Mouse (Mus musculus) cerebellum, postnatal 36 days (tissue): ENCODE results near the gene Dcun1d2.
A peak's percentile ranks its signal among the peaks of the same experiment; 100 is the strongest.

Source experiments
- DNase-seq, 2 experiments: peaks; one replicate each; pipeline ENCODE4 v3.0.0; 2021 to 2022; ENCODE audit warnings: mixed read lengths in 2 of 2

The Dcun1d2 gene

DNA sequence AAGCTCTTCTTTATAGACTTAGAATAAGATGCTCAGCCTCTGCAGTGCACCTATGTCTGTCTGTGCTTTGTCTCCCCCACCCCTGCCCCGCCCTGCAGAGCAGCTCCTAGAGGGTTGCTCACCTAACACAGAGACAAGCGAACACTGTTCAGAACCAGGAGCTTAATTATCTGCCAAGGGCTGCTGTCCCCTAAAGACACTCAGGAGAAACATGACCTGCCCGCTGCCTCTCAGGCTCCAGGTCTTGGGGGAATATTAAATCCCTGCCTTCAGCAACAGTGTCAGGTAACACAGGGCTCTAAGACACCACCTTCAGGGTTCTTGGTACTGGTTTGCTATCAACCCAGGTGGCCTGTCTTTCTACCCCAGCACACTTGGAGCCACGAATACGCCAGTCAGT lies 34.5 kb downstream of the Dcun1d2 start:
- no peak for DNase-seq

DNA sequence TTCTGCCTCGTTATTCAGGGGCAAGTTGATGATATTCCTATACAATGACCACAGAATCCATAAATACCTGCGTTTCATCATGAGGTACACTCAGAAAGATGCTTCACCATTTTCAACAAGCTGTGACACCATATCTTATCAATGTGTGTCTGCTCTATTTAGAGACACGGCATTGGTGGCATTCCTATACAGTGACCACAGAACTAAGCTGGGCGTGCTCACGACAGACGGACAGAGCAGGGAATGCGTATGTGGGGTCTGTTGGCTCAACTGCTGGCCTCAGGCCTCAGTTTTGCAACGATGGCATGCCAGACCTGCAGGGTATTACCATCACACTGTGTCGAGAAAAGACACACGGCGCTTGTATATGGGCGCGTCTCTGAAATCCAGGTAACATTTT lies 35.1 kb downstream of the Dcun1d2 start:
- DNase-seq: no peak

- no peak for DNase-seq
These were observed 43.5 kb downstream of the Dcun1d2 start for GRCm38 (mm10) chr8:13244343-13244880.

- DNase-seq: no peak
These were observed 44.7 kb downstream of the Dcun1d2 start for GRCm38 (mm10) chr8:13242985-13243870.

DNA sequence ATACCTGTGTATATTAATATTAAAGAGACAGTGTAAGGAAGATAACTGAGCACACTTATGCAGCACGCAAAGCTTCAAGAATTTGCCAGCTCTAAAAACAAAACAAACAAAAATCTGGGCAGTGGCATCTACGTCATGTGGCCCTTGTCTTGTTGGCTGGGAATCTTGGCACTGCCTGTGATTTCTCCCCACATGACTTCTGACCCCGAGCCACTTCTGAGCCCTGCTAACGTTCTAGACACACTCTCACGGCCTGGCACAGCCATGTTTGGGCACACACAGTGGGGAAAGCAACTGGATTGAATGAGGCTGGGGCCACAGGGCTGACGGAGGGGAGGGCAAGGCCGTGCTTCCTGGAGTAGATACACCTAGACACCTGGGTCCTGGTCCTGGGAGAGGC lies 47.2 kb downstream of the Dcun1d2 start:
- DNase-seq: no peak

DNA sequence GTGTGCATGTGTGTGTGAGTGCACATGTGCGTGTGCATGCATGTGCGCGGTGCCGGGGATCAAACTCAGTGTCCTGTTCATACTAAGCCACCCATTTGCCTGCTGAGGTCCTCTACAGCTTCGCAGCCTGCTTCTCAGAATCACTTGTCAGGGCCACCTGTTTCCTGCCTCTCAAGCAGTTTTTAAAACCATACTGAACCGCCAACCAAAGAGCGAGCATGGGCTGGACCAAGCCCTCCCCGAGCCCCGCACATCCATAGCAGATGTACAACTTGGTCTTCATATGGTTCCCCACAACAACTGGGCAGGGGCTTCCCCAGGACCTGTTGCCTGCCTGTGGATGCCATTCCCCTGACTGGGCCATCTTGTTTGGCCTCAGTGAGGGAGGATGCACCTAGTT lies 47.9 kb downstream of the Dcun1d2 start:
- no peak for DNase-seq

DNA sequence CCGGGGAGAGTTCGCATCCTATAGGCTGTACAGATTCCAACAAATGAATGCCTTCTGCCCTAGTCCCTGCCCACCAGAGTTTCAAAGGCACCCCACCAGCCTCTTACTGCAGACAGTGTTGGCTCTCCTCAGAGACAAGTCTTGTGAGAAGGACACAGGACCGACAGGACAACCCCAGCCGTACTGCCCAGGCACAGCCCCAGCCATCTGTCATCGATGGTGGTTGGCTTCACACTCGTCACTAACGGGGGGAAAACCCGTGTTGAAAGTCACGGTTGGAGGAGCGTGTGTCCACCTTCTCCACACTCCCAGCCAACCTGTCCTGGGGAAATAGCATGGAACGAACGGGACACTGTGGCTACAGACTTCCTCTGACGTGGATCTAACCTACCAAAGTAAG lies 53.1 kb downstream of the Dcun1d2 start:
- DNase-seq: no peak

- no peak for DNase-seq
These were observed 57.5 kb downstream of the Dcun1d2 start for GRCm38 (mm10) chr8:13230471-13230870.

DNA sequence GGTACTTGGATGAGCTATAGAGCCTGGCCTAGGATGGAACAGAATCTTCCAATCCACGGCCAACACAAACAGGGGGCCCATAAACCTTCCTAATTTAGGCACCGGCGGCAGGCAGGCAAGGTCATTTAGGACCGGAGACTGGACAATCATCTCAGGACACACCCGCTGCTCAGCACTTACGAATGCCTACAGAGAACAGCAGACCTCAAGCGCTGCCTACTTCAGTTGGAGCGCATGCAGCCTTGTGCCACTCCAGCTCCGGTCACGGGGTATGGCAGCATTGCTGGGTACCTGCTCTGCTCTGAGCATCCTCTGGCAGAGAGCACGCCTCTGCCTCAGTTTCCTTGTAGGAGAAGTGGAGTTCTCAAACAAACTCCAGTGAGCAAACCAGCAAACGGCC lies 58.1 kb downstream of the Dcun1d2 start:
- no peak for DNase-seq

DNA sequence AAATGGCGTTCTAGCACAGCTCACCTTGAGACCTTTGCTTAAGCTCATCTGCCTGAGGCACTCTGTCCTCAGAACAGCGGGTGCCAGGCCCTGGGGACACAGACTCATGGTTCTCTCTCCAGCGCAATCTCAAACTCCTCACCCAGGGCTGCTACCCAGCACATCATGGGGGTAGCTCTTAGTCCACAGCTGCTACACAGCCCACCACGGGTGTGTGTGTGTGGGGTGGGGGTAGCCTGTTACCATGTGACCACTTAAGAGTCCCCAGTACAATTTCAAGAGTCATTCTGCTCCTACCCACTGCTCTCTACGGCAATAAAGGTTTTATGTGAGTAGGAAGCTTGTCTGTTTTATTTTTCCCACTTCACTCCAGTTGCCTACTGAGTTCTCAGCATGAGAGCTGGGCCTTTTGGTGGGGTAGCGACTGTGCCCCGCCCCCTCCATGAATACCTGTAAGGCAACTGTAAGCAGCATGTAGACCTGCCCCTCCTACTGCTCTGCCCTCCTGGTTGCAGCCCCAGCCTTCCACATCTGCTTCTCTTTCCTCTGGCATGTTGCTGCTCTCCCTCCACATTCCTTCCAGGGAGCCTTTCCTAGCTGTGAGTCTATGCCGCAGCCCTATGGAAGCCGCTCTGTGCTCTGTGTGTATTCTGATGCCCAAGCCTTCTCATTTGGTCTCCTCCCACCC lies 58.9 kb downstream of the Dcun1d2 start:
- DNase-seq: no peak

DNA sequence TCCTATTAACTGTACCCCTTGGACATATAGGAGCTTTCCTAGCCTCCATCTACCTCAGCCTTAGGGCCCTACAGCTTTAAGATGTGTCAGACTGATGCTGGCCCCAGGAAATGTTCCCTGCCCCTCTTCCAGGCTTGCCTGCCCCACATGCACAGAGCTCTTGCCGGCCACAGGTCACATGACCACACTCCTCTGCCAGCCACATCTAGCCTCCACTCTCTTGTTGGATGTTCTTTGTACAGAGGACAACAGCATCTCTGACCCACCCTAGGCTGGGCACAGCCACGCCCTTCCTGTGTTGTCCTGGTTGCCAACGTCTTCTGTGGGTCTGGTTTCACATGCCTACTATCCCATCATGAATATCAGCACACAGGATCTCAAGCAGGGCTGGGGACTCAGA lies 60.7 kb downstream of the Dcun1d2 start:
- no peak for DNase-seq

DNA sequence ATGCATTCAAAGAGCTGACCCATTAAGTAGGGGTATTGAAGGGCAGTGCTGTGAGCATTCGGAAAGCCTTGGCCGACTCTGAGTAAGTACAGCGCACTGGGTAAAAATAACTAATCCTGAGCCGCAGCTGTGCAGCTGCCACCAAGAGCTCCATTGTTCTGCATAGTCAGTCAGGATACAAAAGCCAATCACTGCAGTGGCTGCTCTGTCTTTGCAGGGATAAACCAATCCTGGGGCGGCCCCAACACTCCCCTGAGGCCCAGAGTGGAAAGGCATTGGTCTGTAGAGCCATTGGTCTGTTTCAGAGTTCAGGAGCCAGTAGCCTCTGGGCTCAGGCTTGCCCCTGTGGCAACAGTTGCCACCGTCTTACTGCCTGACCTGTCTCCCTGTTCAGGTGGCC lies 61.6 kb downstream of the Dcun1d2 start:
- no peak for DNase-seq

GRCm38 (mm10) chr8:13224426-13224825 lies 63.5 kb downstream of the Dcun1d2 start:
- no peak for DNase-seq

GRCm38 (mm10) chr8:13218441-13218840 lies 69.5 kb downstream of the Dcun1d2 start:
- no peak for DNase-seq

- DNase-seq: no peak
These were observed 69.9 kb downstream of the Dcun1d2 start for GRCm38 (mm10) chr8:13217986-13218385.

- DNase-seq: no peak
These were observed 70.8 kb downstream of the Dcun1d2 start for GRCm38 (mm10) chr8:13217093-13217492.

DNA sequence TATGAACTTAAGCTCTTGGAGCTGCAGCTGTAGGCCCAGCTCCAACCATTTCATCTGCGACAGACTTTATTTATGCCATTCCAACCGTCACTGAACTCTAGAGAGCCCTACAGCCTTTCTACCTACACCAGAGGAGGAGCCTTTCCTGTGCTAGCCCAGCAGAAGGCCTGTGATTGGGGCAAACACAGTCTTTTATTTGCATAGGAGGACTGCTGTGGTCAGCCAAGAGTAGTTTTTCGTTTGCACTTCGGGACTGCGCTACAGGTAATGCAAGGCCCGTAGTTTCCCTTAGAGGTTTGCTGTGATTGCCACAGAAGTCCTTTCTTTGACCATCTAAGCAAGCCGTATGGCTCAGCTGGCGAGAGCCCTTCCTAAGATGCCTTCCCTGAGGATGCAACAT lies 71.5 kb downstream of the Dcun1d2 start:
- DNase-seq: no peak

DNA sequence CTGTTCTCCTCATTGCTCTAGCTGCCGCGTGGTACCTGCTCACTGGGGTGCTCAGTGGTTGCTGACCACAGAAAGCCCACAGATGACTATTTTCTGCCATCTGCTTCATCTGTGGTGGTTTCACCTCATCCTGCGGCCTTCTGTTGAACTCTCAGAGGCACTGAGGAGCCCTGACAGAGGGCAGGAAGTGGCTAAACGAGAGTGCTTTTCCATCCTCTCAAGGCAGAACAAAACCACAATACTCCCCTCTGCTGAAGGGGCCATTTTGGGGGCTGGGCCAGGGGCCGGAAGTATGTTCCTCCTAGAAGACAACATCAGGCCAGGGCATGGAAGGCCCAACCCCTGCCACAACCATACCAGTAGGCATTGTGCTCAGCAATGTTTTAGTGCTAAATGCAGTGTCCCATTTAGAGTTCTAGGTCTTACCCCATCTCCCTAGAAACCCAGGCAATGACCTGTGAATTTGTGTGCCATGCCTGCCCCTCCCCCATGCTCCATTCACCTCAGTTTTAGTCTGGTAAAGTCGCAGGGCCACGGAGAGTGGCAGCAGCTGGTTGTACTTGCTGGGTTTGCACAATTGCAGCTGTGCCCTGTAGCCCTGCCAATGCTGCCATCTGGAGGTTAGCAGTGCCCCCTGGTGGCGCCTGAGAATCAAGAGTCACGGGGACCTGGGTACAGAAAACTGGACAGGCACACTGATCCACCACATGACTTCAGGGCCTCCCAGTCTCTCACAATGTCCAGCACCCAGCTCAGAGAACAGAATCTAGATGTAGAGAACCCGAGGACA lies 74.3 kb downstream of the Dcun1d2 start:
- DNase-seq: peak; percentile 67 to 71

- DNase-seq: no peak
These were observed 78.2 kb downstream of the Dcun1d2 start for GRCm38 (mm10) chr8:13209770-13210169.

DNA sequence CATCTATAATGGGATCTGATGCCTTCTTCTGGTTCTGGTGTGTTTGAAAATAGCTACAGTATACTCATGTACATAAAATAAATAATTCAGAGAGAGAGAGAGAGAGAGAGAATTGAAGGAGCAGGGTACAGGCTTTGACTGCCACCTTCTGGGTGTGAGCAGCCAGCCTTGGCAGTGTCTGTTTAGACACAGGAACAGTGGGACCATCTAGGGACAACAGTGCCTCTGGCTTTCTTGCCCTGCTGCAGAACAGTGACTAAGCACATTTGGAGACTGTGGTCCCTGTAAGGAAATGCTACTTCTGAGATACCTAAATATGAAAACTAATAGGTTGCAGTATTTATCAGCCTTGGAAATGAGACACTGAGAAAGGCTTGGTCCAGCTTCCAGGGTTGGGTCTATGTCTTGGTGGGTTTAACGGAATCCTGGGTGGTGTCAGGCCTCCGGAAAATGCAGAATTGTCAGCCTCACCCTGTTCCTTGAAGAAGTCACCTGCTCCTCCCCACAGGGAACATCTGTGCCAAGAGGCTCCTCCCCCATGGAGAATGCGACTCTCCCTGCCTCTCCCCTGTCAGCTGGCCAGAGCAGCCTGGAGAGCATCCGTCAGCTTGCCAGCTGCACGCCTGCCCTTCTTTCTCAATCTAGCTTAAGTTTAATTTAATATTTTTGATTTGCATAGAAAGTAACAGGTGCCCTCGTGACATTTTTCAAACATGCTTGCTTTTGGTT lies 79.1 kb downstream of the Dcun1d2 start:
- no peak for DNase-seq

DNA sequence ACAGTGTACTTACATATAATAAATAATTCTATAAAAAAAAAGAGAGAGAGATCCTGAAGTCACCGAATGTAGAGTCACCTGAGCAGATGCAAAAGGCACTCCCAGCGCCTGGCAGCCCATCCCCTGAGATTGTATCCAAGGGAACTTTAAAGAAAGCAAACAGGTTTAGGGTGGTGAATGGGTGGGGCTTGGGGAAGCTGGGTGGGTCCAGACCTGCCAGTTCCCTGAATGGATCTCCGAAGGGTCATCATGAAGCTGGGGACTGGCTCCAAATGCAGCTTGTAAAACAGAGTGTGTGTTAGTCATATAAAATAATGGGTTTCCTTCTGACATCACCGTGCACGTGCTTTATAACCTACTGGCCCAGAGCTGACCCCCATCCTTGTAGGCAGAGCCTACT lies 81.6 kb downstream of the Dcun1d2 start:
- DNase-seq: no peak
